Mouse (Mus musculus): ENCODE measurements around the gene Zeb2.

GRCm38 (mm10) chr2:45100017-45100416 lies 17.2 kb downstream of the Zeb2 start:
- TF ChIP-seq TAL1 (IDR thresholded peaks at IDR 0.05; ENCODE audit: low read length) (no peak), GATA1 (IDR thresholded peaks at IDR 0.05; ENCODE audit: low read length) (no peak)
